In genomic region chr2:103390086-103390988, GRCm38 (mm10) we compare ENCODE assay signal across 8 mouse cellular contexts. TPM values are rescaled to one million over a fixed set of nuclear protein-coding genes. Genes with fewer than 3 reads are reported as not detected.
A peak's percentile ranks its signal among the peaks of the same experiment; 100 is the strongest.
DNase-seq lines count a peak whose midpoint lies in the region; ATAC-seq lines count a peak whose summit lies in the region.

No protein-coding gene starts in this region.

- H3K27ac ChIP-seq in forebrain, embryonic 11.5 days (ENCODE audit: low read depth, low read length) = peak overlapping the region; percentile 48; the same call in 1 of the 2 replicates
- no peak overlapping the region for H3K27ac ChIP-seq in neural tube, embryonic 14.5 days (ENCODE audit: low read depth, low read length)

- no peak overlapping the region for H3K4me2 ChIP-seq in forebrain, embryonic 11.5 days (ENCODE audit: low read depth, low read length, severe bottlenecking)
- no peak overlapping the region for H3K4me2 ChIP-seq in neural tube, embryonic 14.5 days (ENCODE audit: low read depth, low read length)

- H3K4me1 ChIP-seq in forebrain, embryonic 11.5 days (replicated peaks; ENCODE audit: control insufficient read depth, insufficient read depth, low read length) = peaks cover 5% of the 10 kb centered on the region; the same call in 1 of the 2 replicates
- H3K4me1 ChIP-seq in neural tube, embryonic 14.5 days (ENCODE audit: control insufficient read depth, insufficient read depth, low read length) = no peaks in the 10 kb centered on the region

- peak; percentile 46 for ATAC-seq in forebrain, embryonic 11.5 days (replicated peaks; ENCODE audit: low FRiP score)
- peak; percentile 54; the same call in 1 of the 2 replicates for ATAC-seq in neural tube, embryonic 14.5 days (ENCODE audit: low read depth)

- H3K27me3 ChIP-seq in forebrain, embryonic 11.5 days (ENCODE audit: control insufficient read depth, insufficient read depth, low read length) = no peaks in the 10 kb centered on the region
- H3K27me3 ChIP-seq in neural tube, embryonic 14.5 days (ENCODE audit: control insufficient read depth, insufficient read depth, low read length) = no peaks in the 10 kb centered on the region

- no peaks in the 10 kb centered on the region for H3K9me3 ChIP-seq in forebrain, embryonic 11.5 days (ENCODE audit: control insufficient read depth, low read length)
- H3K9me3 ChIP-seq in neural tube, embryonic 14.5 days (ENCODE audit: control insufficient read depth, low read length) = no peaks in the 10 kb centered on the region

- H3K9ac ChIP-seq in forebrain, embryonic 11.5 days (ENCODE audit: low read length) = no peak overlapping the region
- no peak overlapping the region for H3K9ac ChIP-seq in neural tube, embryonic 14.5 days (replicated peaks; ENCODE audit: low read depth, low read length)

- peak; percentile 20 for DNase-seq in gastrocnemius, adult 18-20 months (ENCODE audit: low spot score)
- DNase-seq in gastrocnemius, postnatal 36 days = no peak
- DNase-seq in forebrain, embryonic 11.5 days (ENCODE audit: low spot score) = no peak
- peak; percentile 39 for DNase-seq in layer of hippocampus, adult 9-10 months (ENCODE audit: low spot score)
- no peak for DNase-seq in adrenal gland, adult 8-10 months
- DNase-seq in urinary bladder, postnatal 10 days (ENCODE audit: low spot score) = no peak
- DNase-seq in adipocyte (ENCODE audit: low spot score) = no peak

- 29% methylated on average over 4 of the region's 4 CpGs for WGBS in forebrain, embryonic 11.5 days
- 45% methylated on average over 4 of the region's 4 CpGs for WGBS in neural tube, embryonic 14.5 days

- no peak overlapping the region for H3K4me3 ChIP-seq in forebrain, embryonic 11.5 days (ENCODE audit: low read depth, low read length)
- no peak overlapping the region for H3K4me3 ChIP-seq in neural tube, embryonic 14.5 days (ENCODE audit: low read depth, low read length)

- no peaks in the 10 kb centered on the region for H3K36me3 ChIP-seq in forebrain, embryonic 11.5 days (ENCODE audit: control insufficient read depth, insufficient read depth, low read length)
- no peaks in the 10 kb centered on the region for H3K36me3 ChIP-seq in neural tube, embryonic 14.5 days (ENCODE audit: control insufficient read depth, insufficient read depth, low read length)

- intact Hi-C loops in gastrocnemius, postnatal 36 days (cut with DNase I) = no loop called here

RNA-seq across cellular contexts. Expression of gene Elf5, which starts 21.2 kb away (rescaled TPM):
- total RNA-seq in gastrocnemius, adult 18-20 months (2021) = under 1 TPM; 0.11 to 0.28 TPM
- not detected for total RNA-seq in gastrocnemius, postnatal 36 days (2021)
- 0.11 and 0.12 TPM in 2 replicates for polyA plus RNA-seq in forebrain, embryonic 11.5 days (2014; fragmentation: Nextera tagmentation; extraction: Ambion mirVana)
- polyA plus RNA-seq in neural tube, embryonic 14.5 days (2014; fragmentation: Nextera tagmentation; extraction: Ambion mirVana) = not detected in 2 replicates
- not detected for total RNA-seq in adrenal gland, adult 8-10 months (2022)

Comparison
In these comparisons a context has a peak if more than half of its experiments do, and no peak if none do; other contexts are left out.
1. DNase-seq: peak in gastrocnemius, adult 18-20 months (single experiment) and layer of hippocampus, adult 9-10 months (single experiment); none in gastrocnemius, postnatal 36 days (0 of 2), forebrain, embryonic 11.5 days (single experiment), adrenal gland, adult 8-10 months (single experiment), urinary bladder, postnatal 10 days (single experiment) and adipocyte (single experiment).